Mouse (Mus musculus): ENCODE data around the gene Ucp2. TPM values are rescaled to one million over a fixed set of nuclear protein-coding genes. Genes with fewer than 3 reads are reported as not detected.

Gene Ucp2
- polyA plus RNA-seq, 1 experiment = 92.5 TPM

- no peak for TF ChIP-seq USF1 (IDR thresholded peaks at IDR 0.05; ENCODE audit: low read depth)
- TF ChIP-seq MYOG (IDR thresholded peaks at IDR 0.05; ENCODE audit: control insufficient read depth, extremely low read depth, insufficient read length) = no peak
- no peaks in the 10 kb centered on the region for H3K79me2 ChIP-seq (ENCODE audit: control insufficient read depth, insufficient read depth)
- no peaks in the 10 kb centered on the region for H3K79me3 ChIP-seq (ENCODE audit: low read depth)
- H3ac ChIP-seq (ENCODE audit: control insufficient read depth, insufficient read length, low read depth) = no peak overlapping the region
- no peaks in the 10 kb centered on the region for H3K27me3 ChIP-seq (ENCODE audit: control insufficient read depth, insufficient read depth, insufficient read length)
- H3K4me3 ChIP-seq (ENCODE audit: insufficient read depth, poor library complexity, severe bottlenecking) = no peak overlapping the region
- no peaks in the 10 kb centered on the region for H3K36me3 ChIP-seq (ENCODE audit: control insufficient read depth, insufficient read depth)
Measured at GRCm38 (mm10) chr7:100549796-100550195, 56.7 kb downstream of the Ucp2 start.

DNA sequence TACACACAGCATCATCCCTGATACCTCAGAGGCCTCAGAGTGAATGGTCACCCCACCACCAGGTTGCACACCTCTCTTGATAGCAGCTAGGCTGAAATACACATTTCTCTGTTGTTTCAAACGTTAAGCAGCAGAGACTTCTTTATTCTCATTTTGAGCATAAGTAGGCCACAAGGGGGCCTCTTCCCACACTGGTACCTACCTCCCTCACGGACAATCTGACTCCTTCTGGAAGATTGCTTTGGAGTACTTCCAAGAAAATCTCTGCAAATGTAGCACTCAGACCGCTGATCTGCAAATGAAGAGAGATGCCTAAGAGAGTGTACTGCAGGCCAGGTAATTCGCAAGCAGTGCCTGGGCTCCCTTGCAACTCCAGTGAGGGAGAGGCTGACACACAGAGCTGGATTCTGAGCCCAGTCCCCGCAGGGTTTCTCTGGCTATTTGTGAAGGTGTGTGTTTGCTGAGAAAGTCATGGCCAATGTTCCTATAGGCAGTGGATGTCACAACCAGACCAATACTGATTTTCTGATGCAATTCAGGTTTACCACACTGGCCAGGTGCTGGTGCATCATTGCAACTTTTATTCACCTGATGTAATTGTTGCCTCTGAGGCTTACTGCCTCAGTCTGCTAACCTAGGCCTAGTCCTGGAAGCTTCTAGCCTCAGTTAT lies 57.3 kb downstream of the Ucp2 start:
- no peak for TF ChIP-seq CEBPB (IDR thresholded peaks at IDR 0.05; ENCODE audit: low read depth)
- TF ChIP-seq FOSL1 (IDR thresholded peaks at IDR 0.05; ENCODE audit: insufficient read depth, low read length, poor library complexity, severe bottlenecking) = no peak
- no peak for TF ChIP-seq MAX (IDR thresholded peaks at IDR 0.05)
- H3ac ChIP-seq (ENCODE audit: control insufficient read depth, insufficient read length, low read depth) = no peak overlapping the region
- no peaks in the 10 kb centered on the region for H3K79me3 ChIP-seq (ENCODE audit: low read depth)
- no peak overlapping the region for H3K4me3 ChIP-seq (ENCODE audit: insufficient read depth, poor library complexity, severe bottlenecking)
- H3K79me2 ChIP-seq (ENCODE audit: control insufficient read depth, insufficient read depth) = no peaks in the 10 kb centered on the region
- no peaks in the 10 kb centered on the region for H3K36me3 ChIP-seq (ENCODE audit: control insufficient read depth, insufficient read depth)
- no peaks in the 10 kb centered on the region for H3K27me3 ChIP-seq (ENCODE audit: control insufficient read depth, insufficient read depth, insufficient read length)

Other genes with a start within 250 kb of the Ucp2 start
- gene P4ha3, start 207.8 kb upstream of the Ucp2 start, polyA plus RNA-seq (2012; fragmentation: generic; extraction: Trizol) = 12.2 TPM
- gene C2cd3, start 121.1 kb upstream of the Ucp2 start, polyA plus RNA-seq (2012; fragmentation: generic; extraction: Trizol) = 7.8 TPM
- gene Ppme1, start 121.0 kb upstream of the Ucp2 start, polyA plus RNA-seq (2012; fragmentation: generic; extraction: Trizol) = 44.2 TPM
- not detected for gene Ucp3, start 20.3 kb upstream of the Ucp2 start, polyA plus RNA-seq (2012; fragmentation: generic; extraction: Trizol)
- gene Dnajb13, start 21.6 kb downstream of the Ucp2 start, polyA plus RNA-seq (2012; fragmentation: generic; extraction: Trizol) = 0.07 TPM
- gene Coa4, start 43.7 kb downstream of the Ucp2 start, polyA plus RNA-seq (2012; fragmentation: generic; extraction: Trizol) = 8.4 TPM
- 37.5 TPM for gene Rab6a, start 114.1 kb downstream of the Ucp2 start, polyA plus RNA-seq (2012; fragmentation: generic; extraction: Trizol)
- 30.7 TPM for gene Mrpl48, start 115.0 kb downstream of the Ucp2 start, polyA plus RNA-seq (2012; fragmentation: generic; extraction: Trizol)
- 0.94 TPM for gene Plekhb1, start 169.1 kb downstream of the Ucp2 start, polyA plus RNA-seq (2012; fragmentation: generic; extraction: Trizol)
- 30.5 TPM for gene Fam168a, start 213.3 kb downstream of the Ucp2 start, polyA plus RNA-seq (2012; fragmentation: generic; extraction: Trizol)